Mouse (Mus musculus): ENCODE measurements around the gene Bbc3. TPM values are rescaled to one million over a fixed set of nuclear protein-coding genes. Genes with fewer than 3 reads are reported as not detected.

Bbc3 gene
- polyA plus RNA-seq, 1 experiment from 2014 or later: 6.4 TPM

DNA sequence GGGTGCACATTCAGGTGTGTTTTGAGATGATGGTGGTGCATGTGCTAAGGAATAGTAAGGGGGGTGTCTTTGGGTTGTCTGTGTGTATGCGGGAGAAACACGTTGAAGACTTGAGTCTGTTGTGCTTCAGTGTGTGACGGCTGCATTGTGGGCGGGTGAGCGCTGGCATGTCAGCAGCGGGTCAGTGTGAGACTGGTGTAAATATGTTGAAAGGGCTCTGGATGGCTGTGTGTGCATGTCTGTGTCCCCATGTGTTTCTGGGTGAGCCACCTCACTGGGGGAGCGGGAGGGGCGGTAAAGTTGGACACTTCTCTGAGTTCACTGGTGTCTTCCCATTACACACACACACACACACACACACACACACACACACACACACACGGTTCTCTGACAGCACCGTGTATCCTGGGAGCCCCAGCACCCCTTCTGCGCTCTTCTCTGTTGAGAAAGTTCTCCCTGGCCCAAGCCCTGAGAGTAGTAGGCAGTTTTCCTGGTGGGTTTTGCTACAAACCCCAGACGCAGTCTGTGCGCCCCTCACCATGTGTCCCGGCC, 3.3 kb downstream of the Bbc3 start:
- H3K4me3 ChIP-seq (ENCODE audit: low read depth, low read length): peak overlapping the region; percentile 78
- H3K4me1 ChIP-seq (replicated peaks; ENCODE audit: control insufficient read depth, insufficient read depth, low read length): peaks cover 53% of the 10 kb centered on the region
- peak; percentile 66 for DNase-seq (ENCODE audit: low spot score)
- H3K9ac ChIP-seq (ENCODE audit: low read depth, low read length): peak overlapping the region; percentile 97
- H3K4me2 ChIP-seq: peak overlapping the region; percentile 100
- peak overlapping the region; percentile 99 for H3K27ac ChIP-seq (ENCODE audit: low read depth, low read length)
- no peaks in the 10 kb centered on the region for H3K27me3 ChIP-seq (replicated peaks; ENCODE audit: control insufficient read depth, insufficient read depth, low read length)
- WGBS: 3% methylated on average over 14 of the region's 14 CpGs
- no peaks in the 10 kb centered on the region for H3K9me3 ChIP-seq (ENCODE audit: control insufficient read depth, low read length)
- no peak for ATAC-seq (replicated peaks; ENCODE audit: low FRiP score)
- no peaks in the 10 kb centered on the region for H3K36me3 ChIP-seq (ENCODE audit: control insufficient read depth, insufficient read depth, low read length)

DNA sequence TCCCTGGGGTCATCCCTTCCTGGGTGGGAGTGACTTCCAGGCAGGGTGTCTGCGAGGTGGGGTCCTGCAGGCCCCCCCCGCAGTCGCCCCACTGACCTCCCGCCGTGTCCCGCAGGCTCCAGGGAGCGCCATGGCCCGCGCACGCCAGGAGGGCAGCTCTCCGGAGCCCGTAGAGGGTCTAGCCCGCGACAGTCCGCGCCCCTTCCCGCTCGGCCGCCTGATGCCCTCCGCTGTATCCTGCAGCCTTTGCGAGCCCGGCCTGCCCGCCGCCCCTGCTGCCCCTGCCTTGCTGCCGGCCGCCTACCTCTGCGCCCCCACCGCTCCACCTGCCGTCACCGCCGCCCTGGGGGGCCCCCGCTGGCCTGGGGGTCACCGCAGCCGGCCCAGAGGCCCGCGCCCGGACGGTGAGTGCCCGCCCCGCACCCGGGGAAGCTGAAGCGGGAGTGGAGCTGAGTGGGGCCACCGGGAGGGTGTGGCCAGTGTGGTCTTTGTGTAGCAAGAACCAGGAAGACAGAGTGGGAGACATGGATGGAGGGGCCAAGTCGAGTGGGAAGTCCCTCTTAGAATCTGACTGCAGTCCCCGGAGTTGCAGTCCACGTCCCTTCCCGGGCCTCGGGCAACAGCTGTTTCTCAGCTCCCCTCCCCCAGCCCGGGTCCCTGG, 3.9 kb downstream of the Bbc3 start:
- Histone ChIP-seq H3K4me1 (replicated peaks; ENCODE audit: control insufficient read depth, insufficient read depth, low read length) (peaks cover 53% of the 10 kb centered on the region), H3K27me3 (replicated peaks; ENCODE audit: control insufficient read depth, insufficient read depth, low read length) (no peaks in the 10 kb centered on the region), H3K9ac (ENCODE audit: low read depth, low read length) (peak overlapping the region; percentile 97), H3K4me3 (ENCODE audit: low read depth, low read length) (peak overlapping the region; percentile 78), H3K9me3 (ENCODE audit: control insufficient read depth, low read length) (no peaks in the 10 kb centered on the region), H3K36me3 (ENCODE audit: control insufficient read depth, insufficient read depth, low read length) (no peaks in the 10 kb centered on the region), H3K4me2 (peak overlapping the region; percentile 100), H3K27ac (ENCODE audit: low read depth, low read length) (peak overlapping the region; percentile 99)
- ATAC-seq (replicated peaks; ENCODE audit: low FRiP score): no peak
- WGBS: under 1% methylated on average over 49 of the region's 49 CpGs
- DNase-seq (ENCODE audit: low spot score): peak; percentile 48

DNA sequence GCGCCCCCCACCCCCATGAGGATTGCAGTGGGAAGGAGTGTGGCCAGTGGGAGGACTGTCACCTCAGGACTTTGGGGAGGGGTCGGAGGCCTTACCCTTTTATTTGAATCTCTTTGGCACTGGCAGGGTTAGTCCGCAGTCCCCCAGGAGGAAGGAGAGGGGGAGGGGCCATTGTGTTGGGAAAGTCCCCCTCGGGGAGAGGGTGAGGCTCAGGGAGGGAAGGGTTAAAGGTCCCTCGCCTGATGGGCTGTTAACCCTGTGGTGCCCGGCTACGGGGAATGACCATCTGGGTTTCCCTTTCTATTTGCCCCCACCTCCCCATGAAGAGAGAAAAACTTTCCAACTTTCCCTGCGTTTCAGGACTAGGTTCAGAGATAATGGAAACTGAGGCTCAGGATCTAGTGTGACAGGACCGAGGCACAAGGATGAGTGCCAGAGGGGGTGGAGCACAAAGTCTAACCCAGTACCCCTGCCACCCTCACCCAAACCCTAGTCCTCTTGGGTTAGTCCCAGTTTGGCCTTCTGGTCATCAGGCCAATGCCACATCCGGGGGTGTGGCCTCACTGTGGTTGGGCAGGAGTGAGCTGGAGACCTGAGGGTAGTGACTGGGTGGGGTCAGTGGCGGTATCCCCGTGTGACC, 4.6 kb downstream of the Bbc3 start:
- peaks cover 53% of the 10 kb centered on the region for H3K4me1 ChIP-seq (replicated peaks; ENCODE audit: control insufficient read depth, insufficient read depth, low read length)
- DNase-seq (ENCODE audit: low spot score): peak; percentile 80

DNA sequence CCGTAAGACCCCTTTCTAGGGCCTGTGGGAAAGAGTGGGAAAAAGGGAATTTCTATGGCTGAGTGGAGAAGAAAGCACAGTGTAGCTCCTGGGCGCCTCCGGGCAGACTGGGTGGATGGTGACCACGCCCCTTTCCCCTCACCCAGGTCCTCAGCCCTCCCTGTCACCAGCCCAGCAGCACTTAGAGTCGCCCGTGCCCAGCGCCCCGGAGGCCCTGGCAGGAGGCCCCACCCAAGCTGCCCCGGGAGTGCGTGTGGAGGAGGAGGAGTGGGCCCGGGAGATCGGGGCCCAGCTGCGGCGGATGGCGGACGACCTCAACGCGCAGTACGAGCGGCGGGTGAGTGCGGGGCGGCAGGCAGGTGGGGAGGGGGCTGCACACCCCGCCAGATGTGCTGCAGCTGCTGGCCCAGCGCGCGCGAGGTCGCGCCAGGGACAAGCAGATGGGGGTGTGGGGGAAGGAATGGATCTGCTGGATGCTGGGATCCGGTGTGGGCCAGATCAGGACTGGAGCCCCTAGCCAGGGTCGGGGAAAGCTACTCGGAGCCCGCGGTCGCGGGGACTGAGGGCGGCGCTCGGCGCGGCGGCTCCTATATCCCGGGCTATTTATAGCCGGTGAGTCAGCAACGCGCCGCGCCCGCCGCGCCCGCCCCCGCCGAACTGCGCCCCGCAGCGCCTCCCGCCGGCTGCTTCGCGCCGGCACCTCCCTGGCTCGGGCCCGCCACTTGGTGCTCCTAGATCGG, 5.5 kb downstream of the Bbc3 start:
- Histone ChIP-seq H3K27ac (ENCODE audit: low read depth, low read length) (peak overlapping the region; percentile 99), H3K27me3 (replicated peaks; ENCODE audit: control insufficient read depth, insufficient read depth, low read length) (no peaks in the 10 kb centered on the region), H3K4me3 (ENCODE audit: low read depth, low read length) (peak overlapping the region; percentile 78), H3K9me3 (ENCODE audit: control insufficient read depth, low read length) (no peaks in the 10 kb centered on the region), H3K9ac (ENCODE audit: low read depth, low read length) (peak overlapping the region; percentile 97), H3K4me2 (peak overlapping the region; percentile 100), H3K4me1 (replicated peaks; ENCODE audit: control insufficient read depth, insufficient read depth, low read length) (peaks cover 48% of the 10 kb centered on the region), H3K36me3 (ENCODE audit: control insufficient read depth, insufficient read depth, low read length) (peaks cover 5% of the 10 kb centered on the region)
- under 1% methylated on average over 57 of the region's 66 CpGs for WGBS
- peak; percentile 71 for ATAC-seq (replicated peaks; ENCODE audit: low FRiP score)
- DNase-seq (ENCODE audit: low spot score): peak; percentile 86

More for the DNA sequence above, 4.6 kb downstream of the Bbc3 start:
- ATAC-seq (replicated peaks; ENCODE audit: low FRiP score): peak; percentile 23; the same call in 1 of the 2 replicates
- Histone ChIP-seq H3K27me3 (replicated peaks; ENCODE audit: control insufficient read depth, insufficient read depth, low read length) (no peaks in the 10 kb centered on the region), H3K36me3 (ENCODE audit: control insufficient read depth, insufficient read depth, low read length) (peaks cover 4% of the 10 kb centered on the region), H3K9me3 (ENCODE audit: control insufficient read depth, low read length) (no peaks in the 10 kb centered on the region), H3K27ac (ENCODE audit: low read depth, low read length) (peak overlapping the region; percentile 99), H3K4me2 (peak overlapping the region; percentile 100), H3K9ac (ENCODE audit: low read depth, low read length) (peak overlapping the region; percentile 97), H3K4me3 (ENCODE audit: low read depth, low read length) (peak overlapping the region; percentile 78)
- WGBS: 0% methylated on average over 11 of the region's 12 CpGs

DNA sequence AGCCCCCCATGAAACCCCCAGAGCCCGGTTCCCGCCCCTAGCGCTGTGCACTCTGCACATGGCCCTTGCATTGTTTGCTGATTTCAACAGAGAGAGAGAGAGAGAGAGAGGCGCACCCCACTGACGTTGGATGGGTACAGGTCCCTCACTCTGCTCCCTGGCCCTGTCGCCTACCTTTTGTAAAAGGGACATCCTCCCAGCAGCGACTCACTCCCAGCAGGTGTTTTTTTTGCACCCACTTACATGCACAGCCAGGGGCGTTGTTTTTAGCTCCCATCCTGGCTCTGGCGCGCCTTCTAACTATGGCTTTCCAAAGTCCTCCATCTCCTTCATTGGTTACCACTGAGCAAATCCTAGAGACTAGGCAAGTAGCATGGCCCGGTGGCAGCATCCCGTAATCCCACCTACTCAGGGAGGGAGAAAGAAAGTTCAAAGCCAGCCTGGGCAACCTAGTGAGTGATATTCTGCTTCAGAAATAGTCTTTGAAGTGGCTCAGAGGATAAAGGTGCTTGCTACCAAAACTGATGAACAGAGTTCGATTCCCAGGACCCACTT, 6.1 kb downstream of the Bbc3 start:
- Histone ChIP-seq H3K9ac (ENCODE audit: low read depth, low read length) (peak overlapping the region; percentile 97), H3K27ac (ENCODE audit: low read depth, low read length) (peak overlapping the region; percentile 99), H3K4me3 (ENCODE audit: low read depth, low read length) (peak overlapping the region; percentile 78), H3K4me1 (replicated peaks; ENCODE audit: control insufficient read depth, insufficient read depth, low read length) (peaks cover 43% of the 10 kb centered on the region), H3K27me3 (replicated peaks; ENCODE audit: control insufficient read depth, insufficient read depth, low read length) (no peaks in the 10 kb centered on the region), H3K4me2 (peak overlapping the region; percentile 100), H3K9me3 (ENCODE audit: control insufficient read depth, low read length) (no peaks in the 10 kb centered on the region), H3K36me3 (ENCODE audit: control insufficient read depth, insufficient read depth, low read length) (peaks cover 5% of the 10 kb centered on the region)
- ATAC-seq (replicated peaks; ENCODE audit: low FRiP score) (no peak), DNase-seq (ENCODE audit: low spot score) (no peak)
- 17% methylated on average over 13 of the region's 13 CpGs for WGBS

DNA sequence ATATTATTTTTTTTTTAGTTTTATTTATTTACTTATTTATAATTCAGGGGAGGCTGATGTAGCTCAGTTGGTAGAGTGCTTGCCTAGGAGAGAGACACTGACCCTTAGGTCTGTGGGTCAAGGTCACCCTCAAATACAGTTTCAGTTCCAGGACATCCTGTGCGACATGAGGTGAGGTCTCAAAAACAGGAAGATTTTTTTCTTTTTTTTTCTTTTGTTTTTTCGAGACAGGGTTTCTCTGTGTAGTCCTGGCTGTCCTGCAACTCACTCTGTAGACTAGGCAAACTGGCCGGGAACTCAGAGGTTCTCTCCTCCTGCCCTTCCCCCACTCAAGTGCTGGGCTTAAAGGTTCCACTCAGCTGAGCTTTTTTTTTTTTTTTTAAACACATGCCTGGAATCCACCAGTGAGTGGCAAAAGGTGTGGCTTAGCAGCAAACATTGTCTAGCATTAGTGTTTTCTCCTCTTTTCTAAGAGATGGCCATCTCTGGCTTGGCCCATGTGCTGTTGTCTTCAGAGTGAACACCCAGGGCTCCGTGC, 7.1 kb downstream of the Bbc3 start:
- Histone ChIP-seq H3K27ac (ENCODE audit: low read depth, low read length) (no peak overlapping the region), H3K27me3 (replicated peaks; ENCODE audit: control insufficient read depth, insufficient read depth, low read length) (no peaks in the 10 kb centered on the region), H3K4me1 (replicated peaks; ENCODE audit: control insufficient read depth, insufficient read depth, low read length) (peaks cover 39% of the 10 kb centered on the region), H3K36me3 (ENCODE audit: control insufficient read depth, insufficient read depth, low read length) (peaks cover 5% of the 10 kb centered on the region), H3K4me3 (ENCODE audit: low read depth, low read length) (no peak overlapping the region), H3K9me3 (ENCODE audit: control insufficient read depth, low read length) (no peaks in the 10 kb centered on the region), H3K4me2 (no peak overlapping the region), H3K9ac (ENCODE audit: low read depth, low read length) (no peak overlapping the region)
- WGBS: 62% methylated on average over 4 of the region's 4 CpGs
- DNase-seq (ENCODE audit: low spot score) (no peak), ATAC-seq (replicated peaks; ENCODE audit: low FRiP score) (no peak)

DNA sequence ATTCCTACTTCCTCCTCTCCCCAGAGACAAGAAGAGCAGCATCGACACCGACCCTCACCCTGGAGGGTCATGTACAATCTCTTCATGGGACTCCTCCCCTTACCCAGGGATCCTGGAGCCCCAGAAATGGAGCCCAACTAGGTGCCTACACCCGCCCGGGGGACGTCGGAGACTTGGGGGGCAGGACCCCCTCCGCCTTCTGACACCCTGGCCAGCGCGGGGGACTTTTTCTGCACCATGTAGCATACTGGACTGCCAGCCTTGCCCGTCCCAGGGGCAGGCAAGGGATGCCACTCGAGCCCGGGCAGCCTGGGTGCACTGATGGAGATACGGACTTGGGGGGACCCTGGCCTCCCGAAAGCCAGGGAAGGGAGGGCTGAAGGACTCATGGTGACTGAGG, 8.9 kb downstream of the Bbc3 start:
- Histone ChIP-seq H3K27ac (ENCODE audit: low read depth, low read length) (no peak overlapping the region), H3K9me3 (ENCODE audit: control insufficient read depth, low read length) (no peaks in the 10 kb centered on the region), H3K27me3 (replicated peaks; ENCODE audit: control insufficient read depth, insufficient read depth, low read length) (no peaks in the 10 kb centered on the region), H3K4me1 (replicated peaks; ENCODE audit: control insufficient read depth, insufficient read depth, low read length) (peaks cover 24% of the 10 kb centered on the region), H3K4me3 (ENCODE audit: low read depth, low read length) (no peak overlapping the region), H3K36me3 (ENCODE audit: control insufficient read depth, insufficient read depth, low read length) (peaks cover 5% of the 10 kb centered on the region), H3K4me2 (no peak overlapping the region), H3K9ac (ENCODE audit: low read depth, low read length) (no peak overlapping the region; the same call in 1 of the 2 replicates)
- no peak for ATAC-seq (replicated peaks; ENCODE audit: low FRiP score)
- WGBS: 83% methylated on average over 14 of the region's 14 CpGs
- no peak for DNase-seq (ENCODE audit: low spot score)

DNA sequence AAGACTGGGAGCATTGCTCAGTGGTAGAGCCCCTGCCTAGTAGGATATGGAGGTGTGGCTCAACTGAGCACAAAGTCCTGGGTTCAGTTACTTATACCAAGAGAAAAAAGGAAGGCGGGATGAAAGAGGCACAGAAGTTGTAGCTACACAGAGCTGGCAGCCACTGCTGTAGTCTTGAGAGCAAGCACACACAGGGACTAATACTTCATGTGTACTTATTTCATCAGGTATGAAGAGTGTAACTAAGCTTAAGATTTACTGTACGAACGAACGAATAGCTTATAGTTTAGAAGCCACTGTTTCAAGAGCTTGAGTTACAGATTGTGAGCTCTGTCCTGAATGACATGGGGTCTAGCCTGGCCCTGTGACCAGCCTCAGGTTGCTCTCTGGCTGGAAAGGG, 11.0 kb downstream of the Bbc3 start:
- Histone ChIP-seq H3K4me1 (replicated peaks; ENCODE audit: control insufficient read depth, insufficient read depth, low read length) (peaks cover 6% of the 10 kb centered on the region), H3K4me2 (no peak overlapping the region), H3K27me3 (replicated peaks; ENCODE audit: control insufficient read depth, insufficient read depth, low read length) (no peaks in the 10 kb centered on the region), H3K27ac (ENCODE audit: low read depth, low read length) (no peak overlapping the region), H3K36me3 (ENCODE audit: control insufficient read depth, insufficient read depth, low read length) (peaks cover 5% of the 10 kb centered on the region), H3K4me3 (ENCODE audit: low read depth, low read length) (no peak overlapping the region), H3K9me3 (ENCODE audit: control insufficient read depth, low read length) (no peaks in the 10 kb centered on the region), H3K9ac (ENCODE audit: low read depth, low read length) (no peak overlapping the region)
- WGBS: 91% methylated on average over 4 of the region's 4 CpGs
- ATAC-seq (replicated peaks; ENCODE audit: low FRiP score): no peak
- DNase-seq (ENCODE audit: low spot score): no peak

Measured in liver, embryonic 11.5 days (tissue).